Mouse (Mus musculus): ENCODE measurements at regions not wholly inside any gene's neighbourhood (a gene's known extent, or its start where the extent isn't known, plus 50 kb on each side); places are given as distances from the start of the nearest gene placed in this dataset.

DNA sequence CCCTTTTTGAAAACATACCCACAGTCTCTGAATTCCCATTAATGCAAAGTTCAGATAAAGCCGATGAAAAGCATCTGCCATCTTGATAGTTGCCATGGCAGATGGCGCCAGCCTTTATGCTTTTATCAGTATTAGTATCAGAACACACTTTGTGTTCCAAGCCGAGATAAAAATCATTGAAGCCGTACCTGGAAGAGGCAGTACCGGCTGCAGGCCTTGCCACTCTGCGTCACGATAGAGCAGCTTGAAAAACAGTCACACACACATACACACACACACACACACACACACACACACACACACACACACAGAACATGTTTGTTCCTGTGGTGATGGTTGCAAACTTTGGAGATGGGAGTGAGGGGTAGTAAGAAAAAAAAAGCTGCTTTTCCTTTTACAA, 306.2 kb downstream of the Satb1 start:
- TF ChIP-seq FLI1 (IDR thresholded peaks at IDR 0.05; ENCODE audit: low read length) (no peak), GATA1 (IDR thresholded peaks at IDR 0.05; ENCODE audit: borderline replicate concordance, low read length) (no peak)

Measured in megakaryocyte, embryonic 14.5 days (primary cell).